Mouse (Mus musculus): ENCODE measurements at regions not wholly inside any gene's neighbourhood (a gene's known extent, or its start where the extent isn't known, plus 50 kb on each side); places are given as distances from the start of the nearest gene placed in this dataset.
A peak's percentile ranks its signal among the peaks of the same experiment; 100 is the strongest.

DNA sequence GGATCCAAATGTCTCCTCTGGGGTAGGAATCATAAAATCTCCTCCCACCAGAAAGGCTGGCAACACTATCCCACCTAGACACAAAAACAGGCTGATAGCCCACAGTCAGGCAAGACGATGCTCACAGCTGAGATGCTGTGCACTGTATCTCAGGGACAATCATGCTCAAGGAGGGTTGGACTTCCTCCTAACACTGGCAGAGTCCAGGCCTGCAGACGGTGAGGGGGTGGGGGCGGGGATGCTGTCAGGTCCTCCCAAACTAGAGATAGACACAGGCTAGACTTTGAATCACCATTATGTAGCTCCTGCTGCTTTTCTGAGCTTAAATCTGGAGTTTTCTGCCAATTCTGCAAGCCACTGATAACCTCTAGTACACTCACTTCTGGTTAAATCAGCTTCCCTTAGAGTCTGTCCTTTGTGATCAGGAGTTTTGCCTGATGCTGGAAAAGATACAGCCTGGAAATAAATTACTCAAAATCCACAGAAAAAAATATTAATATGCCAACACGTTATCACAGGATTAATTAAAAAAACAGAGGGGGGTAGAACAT, 445.1 kb upstream of the Smim15 start:
- Histone ChIP-seq H3K27me3 (no peaks in the 10 kb centered on the region), H3K9ac (no peak overlapping the region), H3K36me3 (no peaks in the 10 kb centered on the region), H3K4me3 (no peak overlapping the region), H3K4me2 (replicated peaks) (no peak overlapping the region), H3K4me1 (peaks cover 22% of the 10 kb centered on the region), H3K9me3 (replicated peaks) (peaks cover 6% of the 10 kb centered on the region), H3K27ac (no peak overlapping the region)
- WGBS, result 41% methylated on average over 4 of the region's 4 CpGs
- no peak for ATAC-seq (ENCODE audit: low FRiP score)

DNA sequence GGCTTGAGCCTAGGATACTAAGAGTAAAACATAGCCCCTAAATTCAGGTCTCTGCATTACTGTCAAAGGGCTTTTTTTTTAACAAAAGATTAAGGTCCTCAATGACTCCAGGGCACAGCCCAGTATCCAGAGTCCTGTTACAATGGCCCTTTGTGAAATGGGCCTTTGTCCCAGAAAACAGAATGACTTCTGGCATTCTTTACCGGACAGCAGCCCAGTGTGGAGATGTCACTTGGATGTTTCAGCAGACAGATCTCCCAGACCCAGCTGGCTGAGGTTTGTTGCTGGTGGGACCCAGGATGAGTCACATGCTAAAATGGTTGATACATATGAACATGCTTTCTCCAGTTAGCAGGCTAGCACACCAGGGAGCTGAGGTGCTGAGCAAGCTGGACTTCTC, 445.9 kb upstream of the Smim15 start:
- H3K9me3 ChIP-seq (replicated peaks), result peaks cover 2% of the 10 kb centered on the region
- H3K4me3 ChIP-seq, result no peak overlapping the region
- no peaks in the 10 kb centered on the region for H3K36me3 ChIP-seq
- H3K4me1 ChIP-seq, result peaks cover 22% of the 10 kb centered on the region
- H3K9ac ChIP-seq, result no peak overlapping the region
- ATAC-seq (ENCODE audit: low FRiP score), result no peak
- WGBS, result 21% methylated on average over 1 of the region's 1 CpGs
- H3K4me2 ChIP-seq (replicated peaks), result no peak overlapping the region
- no peak overlapping the region for H3K27ac ChIP-seq
- H3K27me3 ChIP-seq, result no peaks in the 10 kb centered on the region

GRCm38 (mm10) chr13:107597217-107597616, 447.0 kb upstream of the Smim15 start:
- H3K9ac ChIP-seq, result no peak overlapping the region
- peaks cover 22% of the 10 kb centered on the region for H3K4me1 ChIP-seq
- H3K36me3 ChIP-seq, result no peaks in the 10 kb centered on the region
- no peak overlapping the region for H3K4me3 ChIP-seq
- H3K9me3 ChIP-seq (replicated peaks), result no peaks in the 10 kb centered on the region
- H3K27me3 ChIP-seq, result no peaks in the 10 kb centered on the region
- H3K4me2 ChIP-seq (replicated peaks), result no peak overlapping the region
- no peak overlapping the region for H3K27ac ChIP-seq
- 53% methylated on average over 2 of the region's 2 CpGs for WGBS
- ATAC-seq (ENCODE audit: low FRiP score), result no peak

DNA sequence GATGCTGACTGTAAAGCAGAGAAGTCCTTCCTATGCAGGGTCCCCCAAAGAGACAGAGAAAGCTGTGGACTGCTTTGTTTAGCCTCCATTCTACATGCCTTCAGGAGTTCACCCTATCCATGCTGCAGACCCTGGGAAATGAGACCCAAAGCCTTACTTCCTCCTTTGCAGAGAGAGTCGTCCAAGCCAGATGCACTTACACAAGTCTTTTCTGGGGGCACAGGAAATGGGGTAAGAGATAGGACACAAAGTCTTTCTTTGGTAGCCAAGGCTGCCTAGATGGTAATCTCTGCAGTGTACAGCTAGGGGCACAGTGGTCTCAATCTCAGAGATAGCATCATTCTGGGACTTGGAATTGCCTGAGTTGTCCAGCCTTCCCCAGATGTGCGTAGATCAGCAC, 448.1 kb upstream of the Smim15 start:
- Histone ChIP-seq H3K4me2 (replicated peaks) (no peak overlapping the region), H3K36me3 (no peaks in the 10 kb centered on the region), H3K4me3 (no peak overlapping the region), H3K4me1 (peaks cover 21% of the 10 kb centered on the region), H3K9me3 (replicated peaks) (no peaks in the 10 kb centered on the region), H3K9ac (no peak overlapping the region), H3K27ac (no peak overlapping the region), H3K27me3 (no peaks in the 10 kb centered on the region)
- no peak for ATAC-seq (ENCODE audit: low FRiP score)
- WGBS, result 93% methylated on average over 2 of the region's 2 CpGs

DNA sequence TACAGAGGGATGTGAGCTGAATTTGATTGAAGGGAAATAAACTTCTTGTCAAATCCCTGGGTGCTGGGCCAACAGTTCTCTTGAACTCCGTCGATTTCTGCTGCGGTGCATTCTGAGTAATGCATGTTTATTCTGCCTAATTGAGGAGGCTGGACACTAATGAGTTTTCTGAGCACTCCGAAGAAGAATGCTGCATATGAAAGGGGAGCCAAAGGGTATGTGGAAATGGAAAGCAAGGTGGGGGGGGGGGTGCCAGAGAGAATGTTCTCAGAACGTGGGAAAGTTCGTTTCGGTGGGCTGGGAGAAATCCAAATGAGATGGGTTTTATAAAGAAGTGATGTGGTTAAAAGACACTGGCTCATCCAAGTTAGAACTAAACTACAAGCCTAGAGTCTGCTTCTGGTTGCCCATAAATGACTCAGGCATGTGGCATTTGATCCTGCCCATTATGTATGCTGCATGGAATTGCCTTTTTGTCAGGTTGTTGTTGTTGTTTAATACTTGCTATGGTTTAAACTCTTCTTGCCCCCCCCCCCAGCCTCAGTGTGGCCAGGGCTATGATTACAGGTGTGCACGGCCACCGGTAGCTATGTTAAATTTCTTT, 455.7 kb upstream of the Smim15 start:
- Histone ChIP-seq H3K9ac (no peak overlapping the region), H3K4me1 (peaks cover 10% of the 10 kb centered on the region; the same call in 1 of the 2 replicates), H3K36me3 (no peaks in the 10 kb centered on the region), H3K4me2 (replicated peaks) (no peak overlapping the region), H3K9me3 (replicated peaks) (no peaks in the 10 kb centered on the region), H3K27me3 (no peaks in the 10 kb centered on the region), H3K4me3 (no peak overlapping the region), H3K27ac (no peak overlapping the region)
- WGBS, result 55% methylated on average over 9 of the region's 9 CpGs
- no peak for ATAC-seq (ENCODE audit: low FRiP score)

- H3K9ac ChIP-seq, result no peak overlapping the region
- no peak for ATAC-seq (ENCODE audit: low FRiP score)
- WGBS, result 66% methylated on average over 8 of the region's 8 CpGs
- no peaks in the 10 kb centered on the region for H3K9me3 ChIP-seq (replicated peaks)
- no peak overlapping the region for H3K4me3 ChIP-seq
- no peak overlapping the region for H3K27ac ChIP-seq
- peaks cover 10% of the 10 kb centered on the region; the same call in 1 of the 2 replicates for H3K4me1 ChIP-seq
- H3K36me3 ChIP-seq, result no peaks in the 10 kb centered on the region
- no peaks in the 10 kb centered on the region for H3K27me3 ChIP-seq
- H3K4me2 ChIP-seq (replicated peaks), result no peak overlapping the region
These were observed 456.6 kb upstream of the Smim15 start for GRCm38 (mm10) chr13:107587678-107588077.

GRCm38 (mm10) chr13:107585936-107586335, 458.3 kb upstream of the Smim15 start:
- Histone ChIP-seq H3K9me3 (replicated peaks) (no peaks in the 10 kb centered on the region), H3K4me1 (peaks cover 10% of the 10 kb centered on the region; the same call in 1 of the 2 replicates), H3K4me3 (no peak overlapping the region), H3K27me3 (no peaks in the 10 kb centered on the region), H3K9ac (no peak overlapping the region), H3K36me3 (no peaks in the 10 kb centered on the region), H3K27ac (no peak overlapping the region), H3K4me2 (replicated peaks) (no peak overlapping the region)
- 0 out of 2 replicates have a peak, but pooled peaks have one; percentile 40 for ATAC-seq (ENCODE audit: low FRiP score)
- 59% methylated on average over 9 of the region's 9 CpGs for WGBS

- Histone ChIP-seq H3K4me1 (peaks cover 10% of the 10 kb centered on the region; the same call in 1 of the 2 replicates), H3K27me3 (no peaks in the 10 kb centered on the region), H3K4me3 (no peak overlapping the region), H3K36me3 (no peaks in the 10 kb centered on the region), H3K9ac (no peak overlapping the region), H3K27ac (no peak overlapping the region), H3K9me3 (replicated peaks) (no peaks in the 10 kb centered on the region), H3K4me2 (replicated peaks) (no peak overlapping the region)
- WGBS, result 31% methylated on average over 4 of the region's 4 CpGs
- ATAC-seq (ENCODE audit: low FRiP score), result no peak
These were observed 458.9 kb upstream of the Smim15 start for GRCm38 (mm10) chr13:107585353-107585752.

DNA sequence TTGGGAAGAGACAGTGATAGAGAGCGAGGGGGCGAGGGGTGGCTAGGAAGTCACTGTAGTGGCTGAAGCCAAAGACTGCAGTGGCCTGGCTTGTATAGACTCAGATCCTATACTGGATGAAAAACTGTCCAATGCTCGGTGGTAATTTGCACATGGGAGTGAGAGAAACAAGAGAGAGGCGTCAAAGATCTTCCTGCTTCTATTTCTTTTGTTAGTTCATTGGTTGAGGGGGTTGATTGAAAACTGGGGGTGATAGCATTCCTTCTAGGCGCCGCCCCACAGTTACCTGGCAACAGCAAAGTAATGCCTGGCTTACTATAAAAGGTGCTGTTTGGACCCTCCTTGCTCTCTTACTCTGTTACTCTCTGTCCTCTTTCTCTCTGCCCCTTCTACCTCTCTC, 465.3 kb upstream of the Smim15 start:
- 84% methylated on average over 6 of the region's 6 CpGs for whole genome bisulfite sequencing

GRCm38 (mm10) chr13:107577809-107578208, 466.4 kb upstream of the Smim15 start:
- H3K36me3 ChIP-seq, result no peaks in the 10 kb centered on the region
- no peak overlapping the region for H3K9ac ChIP-seq
- H3K27me3 ChIP-seq, result 0 out of 2 replicates have a peak, but pooled peaks cover 4% of the 10 kb centered on the region
- H3K27ac ChIP-seq, result no peak overlapping the region
- 84% methylated on average over 8 of the region's 8 CpGs for WGBS
- H3K4me3 ChIP-seq, result no peak overlapping the region
- ATAC-seq (ENCODE audit: low FRiP score), result no peak
- H3K4me1 ChIP-seq, result 0 out of 2 replicates have a peak, but pooled peaks cover 2% of the 10 kb centered on the region
- H3K9me3 ChIP-seq (replicated peaks), result no peaks in the 10 kb centered on the region
- no peak overlapping the region for H3K4me2 ChIP-seq (replicated peaks)

More for the DNA sequence above, 465.3 kb upstream of the Smim15 start:
- Histone ChIP-seq H3K4me3 (no peak overlapping the region), H3K4me2 (replicated peaks) (no peak overlapping the region), H3K9ac (no peak overlapping the region), H3K36me3 (no peaks in the 10 kb centered on the region), H3K27ac (no peak overlapping the region), H3K4me1 (0 out of 2 replicates have a peak, but pooled peaks cover 2% of the 10 kb centered on the region), H3K9me3 (replicated peaks) (no peaks in the 10 kb centered on the region), H3K27me3 (0 out of 2 replicates have a peak, but pooled peaks cover 4% of the 10 kb centered on the region)
- ATAC-seq (ENCODE audit: low FRiP score), result no peak

- Histone ChIP-seq H3K36me3 (no peaks in the 10 kb centered on the region), H3K9ac (no peak overlapping the region), H3K4me3 (no peak overlapping the region), H3K27me3 (0 out of 2 replicates have a peak, but pooled peaks cover 4% of the 10 kb centered on the region), H3K4me2 (replicated peaks) (no peak overlapping the region), H3K27ac (no peak overlapping the region), H3K4me1 (0 out of 2 replicates have a peak, but pooled peaks cover 2% of the 10 kb centered on the region), H3K9me3 (replicated peaks) (no peaks in the 10 kb centered on the region)
- WGBS, result 90% methylated on average over 4 of the region's 4 CpGs
- ATAC-seq (ENCODE audit: low FRiP score), result no peak
These were observed 467.0 kb upstream of the Smim15 start for GRCm38 (mm10) chr13:107577272-107577671.

GRCm38 (mm10) chr13:107576701-107577100, 467.5 kb upstream of the Smim15 start:
- 90% methylated on average over 5 of the region's 5 CpGs for WGBS
- H3K36me3 ChIP-seq, result no peaks in the 10 kb centered on the region

DNA sequence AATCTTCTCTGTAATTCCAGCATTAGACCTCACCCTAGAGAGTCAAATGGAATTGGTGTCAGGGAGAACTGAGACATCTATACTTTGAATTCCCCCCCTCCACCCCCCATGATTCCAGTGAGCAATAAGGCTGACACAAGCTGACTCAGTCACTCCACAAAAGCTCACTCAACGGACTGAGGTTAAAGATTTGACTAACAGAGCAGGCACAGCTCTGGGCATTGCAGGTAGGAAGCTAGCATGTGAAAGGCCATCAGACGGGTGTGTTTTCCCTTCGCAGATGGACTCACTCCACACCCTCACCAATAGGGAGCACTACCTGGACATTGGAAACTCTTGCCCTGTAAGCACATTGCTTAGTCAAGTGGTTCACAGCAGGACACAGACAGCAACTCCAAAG, 469.2 kb upstream of the Smim15 start:
- H3K9me3 ChIP-seq (replicated peaks), result no peaks in the 10 kb centered on the region
- no peak overlapping the region for H3K9ac ChIP-seq
- H3K36me3 ChIP-seq, result no peaks in the 10 kb centered on the region
- 0 out of 2 replicates have a peak, but pooled peaks cover 4% of the 10 kb centered on the region for H3K27me3 ChIP-seq
- H3K4me3 ChIP-seq, result no peak overlapping the region
- H3K4me2 ChIP-seq (replicated peaks), result no peak overlapping the region
- ATAC-seq (ENCODE audit: low FRiP score), result no peak
- H3K4me1 ChIP-seq, result 0 out of 2 replicates have a peak, but pooled peaks cover 2% of the 10 kb centered on the region
- WGBS, result 84% methylated on average over 3 of the region's 3 CpGs
- no peak overlapping the region for H3K27ac ChIP-seq

More at GRCm38 (mm10) chr13:107576701-107577100, 467.5 kb upstream of the Smim15 start:
- Histone ChIP-seq H3K27me3 (0 out of 2 replicates have a peak, but pooled peaks cover 4% of the 10 kb centered on the region), H3K27ac (no peak overlapping the region), H3K9me3 (replicated peaks) (no peaks in the 10 kb centered on the region), H3K4me2 (replicated peaks) (no peak overlapping the region), H3K9ac (no peak overlapping the region), H3K4me3 (no peak overlapping the region), H3K4me1 (0 out of 2 replicates have a peak, but pooled peaks cover 2% of the 10 kb centered on the region)
- no peak for ATAC-seq (ENCODE audit: low FRiP score)

Measured in hindbrain, embryonic 12.5 days (tissue).